Mouse (Mus musculus): ENCODE measurements around the gene Padi4. TPM values are rescaled to one million over a fixed set of nuclear protein-coding genes. Genes with fewer than 3 reads are reported as not detected.

Padi4 gene
- polyA plus RNA-seq, 1 experiment from 2014 or later: 1.9 TPM

GRCm38 (mm10) chr4:140813358-140814185 is 39.5 kb upstream of the Padi4 start:
- H3K36me3 ChIP-seq (ENCODE audit: control insufficient read depth, insufficient read depth, low read length): no peaks in the 10 kb centered on the region
- no peak overlapping the region for H3K9ac ChIP-seq (ENCODE audit: low read length)
- peak overlapping the region; percentile 38 to 50; a peak in 2 of 4 replicates for H3K4me3 ChIP-seq (ENCODE audit: control insufficient read depth in 1 of 2, insufficient read depth in 1 of 2, low read depth in 1 of 2, low read length in 2 of 2)
- H3K27me3 ChIP-seq (ENCODE audit: control insufficient read depth, insufficient read depth, low read length): no peaks in the 10 kb centered on the region
- H3K4me2 ChIP-seq (ENCODE audit: low read length): peak overlapping the region; percentile 64
- H3K27ac ChIP-seq (replicated peaks in 1 of 2; ENCODE audit: control insufficient read depth in 1 of 2, insufficient read depth in 1 of 2, low read depth in 2 of 2, low read length in 2 of 2): peak overlapping the region in 1 of 2 experiments; percentile 28; a peak in 1 of 4 replicates
- peaks cover 51 to 52% of the 10 kb centered on the region in 2 experiments for H3K4me1 ChIP-seq (ENCODE audit: control insufficient read depth in 2 of 2, insufficient read depth in 2 of 2, low read length in 2 of 2)
- no peak for ATAC-seq (ENCODE audit: insufficient number of reproducible peaks, insufficient read depth, low FRiP score, low read depth)
- WGBS: 46% methylated on average over 13 of the region's 13 CpGs
- H3K9me3 ChIP-seq (ENCODE audit: control insufficient read depth, low read length): no peaks in the 10 kb centered on the region

DNA sequence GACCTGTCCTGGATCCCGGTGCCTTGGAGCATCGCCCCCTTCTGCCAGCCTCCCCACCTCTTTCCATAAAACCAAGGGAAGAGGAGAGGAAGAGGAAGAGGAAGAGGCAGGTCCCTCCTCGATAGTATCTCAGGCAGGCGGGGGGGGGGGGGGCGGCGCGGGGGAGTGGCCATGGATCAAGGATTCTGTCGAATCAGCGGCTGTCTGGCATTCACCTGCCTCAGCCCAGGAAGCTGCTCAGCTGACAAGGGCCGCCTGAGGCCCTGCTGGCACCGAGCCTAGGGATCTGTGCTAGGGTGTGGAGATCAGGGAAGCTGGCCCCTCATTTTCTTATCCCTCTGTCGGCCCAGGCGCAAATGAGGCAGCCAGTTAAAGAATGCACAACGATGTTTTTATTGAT is 38.6 kb upstream of the Padi4 start:
- peak; percentile 15; the same call in 1 of the 2 replicates for ATAC-seq (ENCODE audit: insufficient number of reproducible peaks, insufficient read depth, low FRiP score, low read depth)
- Histone ChIP-seq H3K36me3 (ENCODE audit: control insufficient read depth, insufficient read depth, low read length) (no peaks in the 10 kb centered on the region), H3K9me3 (ENCODE audit: control insufficient read depth, low read length) (no peaks in the 10 kb centered on the region), H3K4me2 (ENCODE audit: low read length) (peak overlapping the region; percentile 47), H3K27me3 (ENCODE audit: control insufficient read depth, insufficient read depth, low read length) (no peaks in the 10 kb centered on the region), H3K27ac (replicated peaks in 1 of 2; ENCODE audit: control insufficient read depth in 1 of 2, insufficient read depth in 1 of 2, low read depth in 2 of 2, low read length in 2 of 2) (peak overlapping the region; percentile 38 to 47; a peak in 3 of 4 replicates), H3K4me3 (ENCODE audit: control insufficient read depth in 1 of 2, insufficient read depth in 1 of 2, low read depth in 1 of 2, low read length in 2 of 2) (no peak overlapping the region), H3K4me1 (ENCODE audit: control insufficient read depth in 2 of 2, insufficient read depth in 2 of 2, low read length in 2 of 2) (peaks cover 51 to 52% of the 10 kb centered on the region in 2 experiments), H3K9ac (ENCODE audit: low read length) (no peak overlapping the region)
- WGBS: 8% methylated on average over 10 of the region's 14 CpGs

- H3K9ac ChIP-seq (ENCODE audit: low read length): no peak overlapping the region
- peak overlapping the region; percentile 38 to 47; a peak in 2 of 4 replicates for H3K27ac ChIP-seq (replicated peaks in 1 of 2; ENCODE audit: control insufficient read depth in 1 of 2, insufficient read depth in 1 of 2, low read depth in 2 of 2, low read length in 2 of 2)
- no peaks in the 10 kb centered on the region for H3K36me3 ChIP-seq (ENCODE audit: control insufficient read depth, insufficient read depth, low read length)
- H3K4me1 ChIP-seq (ENCODE audit: control insufficient read depth in 2 of 2, insufficient read depth in 2 of 2, low read length in 2 of 2): peaks cover 51 to 52% of the 10 kb centered on the region in 2 experiments
- H3K27me3 ChIP-seq (ENCODE audit: control insufficient read depth, insufficient read depth, low read length): no peaks in the 10 kb centered on the region
- peak; percentile 21; the same call in 1 of the 2 replicates for ATAC-seq (ENCODE audit: insufficient number of reproducible peaks, insufficient read depth, low FRiP score, low read depth)
- H3K4me2 ChIP-seq (ENCODE audit: low read length): peak overlapping the region; percentile 47
- 9% methylated on average over 8 of the region's 8 CpGs for WGBS
- no peak overlapping the region for H3K4me3 ChIP-seq (ENCODE audit: control insufficient read depth in 1 of 2, insufficient read depth in 1 of 2, low read depth in 1 of 2, low read length in 2 of 2)
- H3K9me3 ChIP-seq (ENCODE audit: control insufficient read depth, low read length): no peaks in the 10 kb centered on the region
Observed at GRCm38 (mm10) chr4:140812191-140812590, 38.2 kb upstream of the Padi4 start.

DNA sequence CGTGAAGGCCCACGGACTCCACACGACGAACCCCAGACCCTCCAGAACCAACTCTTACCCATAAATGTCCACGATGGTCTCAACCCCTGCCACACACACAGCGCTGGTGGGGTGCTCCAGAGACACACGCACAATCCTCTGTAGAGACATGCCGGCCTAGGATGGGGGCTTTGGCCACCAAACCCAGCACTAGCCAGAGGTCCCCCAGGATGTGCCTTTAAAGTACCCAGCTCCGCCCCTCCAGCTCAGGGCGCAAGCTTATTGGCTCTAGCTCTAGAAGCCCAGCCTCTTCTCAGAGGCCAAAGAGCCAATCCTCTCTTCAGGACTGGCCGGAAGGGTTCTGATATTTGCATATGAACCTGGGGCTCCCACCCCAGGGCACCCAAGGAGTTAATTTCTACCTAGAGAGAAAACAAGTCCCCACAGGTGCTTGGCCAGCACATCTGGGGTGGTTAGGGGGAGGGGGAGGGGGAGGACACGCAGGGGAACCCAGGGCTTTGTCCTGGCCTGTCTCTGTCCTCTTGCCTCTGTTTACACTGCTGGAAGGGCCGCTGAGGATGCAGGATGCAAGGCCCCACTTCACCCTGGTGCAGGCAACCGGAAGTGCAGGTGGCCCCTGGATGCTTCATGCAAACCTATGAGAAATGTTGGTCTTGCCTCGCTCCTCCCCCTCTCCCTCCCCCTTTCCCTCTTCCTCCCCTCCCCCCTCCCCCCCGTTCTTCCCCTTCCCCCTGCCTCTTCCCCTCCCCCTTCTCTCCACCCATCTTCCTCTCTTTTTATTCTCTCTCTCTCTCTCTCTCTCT is 36.6 kb upstream of the Padi4 start, which contains the start of gene Padi3:
Gene Padi3, minus strand, starts transcription at position 191 of the 803 bp plus-strand sequence.
- H3K4me1 ChIP-seq (ENCODE audit: control insufficient read depth in 2 of 2, insufficient read depth in 2 of 2, low read length in 2 of 2): peaks cover 39 to 40% of the 10 kb centered on the region in 2 experiments
- ATAC-seq (ENCODE audit: insufficient number of reproducible peaks, insufficient read depth, low FRiP score, low read depth): no peak
- H3K4me2 ChIP-seq (ENCODE audit: low read length): no peak within 1 kb of the TSS
- no peaks in the 10 kb centered on the region for H3K27me3 ChIP-seq (ENCODE audit: control insufficient read depth, insufficient read depth, low read length)
- WGBS: 73% methylated on average over 15 of the region's 16 CpGs
- H3K36me3 ChIP-seq (ENCODE audit: control insufficient read depth, insufficient read depth, low read length): no peaks in the 10 kb centered on the region
- H3K4me3 ChIP-seq (ENCODE audit: control insufficient read depth in 1 of 2, insufficient read depth in 1 of 2, low read depth in 1 of 2, low read length in 2 of 2): no peak within 1 kb of the TSS
- H3K27ac ChIP-seq (replicated peaks in 1 of 2; ENCODE audit: control insufficient read depth in 1 of 2, insufficient read depth in 1 of 2, low read depth in 2 of 2, low read length in 2 of 2): no peak within 1 kb of the TSS
- no peaks in the 10 kb centered on the region for H3K9me3 ChIP-seq (ENCODE audit: control insufficient read depth, low read length)
- H3K9ac ChIP-seq (ENCODE audit: low read length): no peak within 1 kb of the TSS

GRCm38 (mm10) chr4:140809118-140809517 is 35.1 kb upstream of the Padi4 start:
- H3K4me2 ChIP-seq (ENCODE audit: low read length): no peak overlapping the region
- no peaks in the 10 kb centered on the region for H3K27me3 ChIP-seq (ENCODE audit: control insufficient read depth, insufficient read depth, low read length)
- H3K4me1 ChIP-seq (ENCODE audit: control insufficient read depth in 2 of 2, insufficient read depth in 2 of 2, low read length in 2 of 2): peaks cover 37 to 38% of the 10 kb centered on the region in 2 experiments
- H3K36me3 ChIP-seq (ENCODE audit: control insufficient read depth, insufficient read depth, low read length): no peaks in the 10 kb centered on the region
- no peaks in the 10 kb centered on the region for H3K9me3 ChIP-seq (ENCODE audit: control insufficient read depth, low read length)
- WGBS: 18% methylated on average over 8 of the region's 8 CpGs
- 0 out of 2 replicates have a peak, but pooled peaks have one; percentile 13 for ATAC-seq (ENCODE audit: insufficient number of reproducible peaks, insufficient read depth, low FRiP score, low read depth)
- H3K9ac ChIP-seq (ENCODE audit: low read length): no peak overlapping the region
- H3K4me3 ChIP-seq (ENCODE audit: control insufficient read depth in 1 of 2, insufficient read depth in 1 of 2, low read depth in 1 of 2, low read length in 2 of 2): no peak overlapping the region
- no peak overlapping the region for H3K27ac ChIP-seq (replicated peaks in 1 of 2; ENCODE audit: control insufficient read depth in 1 of 2, insufficient read depth in 1 of 2, low read depth in 2 of 2, low read length in 2 of 2)

DNA sequence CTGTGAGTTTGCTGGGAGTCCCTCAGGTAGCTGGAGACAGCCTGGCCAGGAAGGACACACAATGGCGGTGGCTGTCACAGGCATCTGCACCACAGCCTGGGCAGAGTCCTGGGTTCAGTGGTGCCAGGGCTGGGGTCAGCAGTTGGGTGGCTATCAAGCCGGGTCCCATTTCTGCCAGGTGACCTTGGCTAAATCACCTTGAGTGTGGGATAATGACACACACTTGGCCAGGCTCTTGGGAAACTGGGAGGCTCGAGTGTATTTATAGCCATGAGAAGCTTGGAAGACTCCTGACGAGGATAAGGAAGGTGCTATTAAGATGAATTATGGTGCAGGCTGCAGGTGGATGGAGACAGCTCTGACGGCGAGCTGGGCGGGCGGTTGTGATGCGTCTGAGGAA is 30.6 kb upstream of the Padi4 start:
- Histone ChIP-seq H3K9ac (ENCODE audit: low read length) (no peak overlapping the region), H3K27ac (replicated peaks in 1 of 2; ENCODE audit: control insufficient read depth in 1 of 2, insufficient read depth in 1 of 2, low read depth in 2 of 2, low read length in 2 of 2) (no peak overlapping the region), H3K4me3 (ENCODE audit: control insufficient read depth in 1 of 2, insufficient read depth in 1 of 2, low read depth in 1 of 2, low read length in 2 of 2) (no peak overlapping the region), H3K36me3 (ENCODE audit: control insufficient read depth, insufficient read depth, low read length) (no peaks in the 10 kb centered on the region), H3K4me1 (ENCODE audit: control insufficient read depth in 2 of 2, insufficient read depth in 2 of 2, low read length in 2 of 2) (peaks cover 13% of the 10 kb centered on the region in 2 experiments; a peak in 3 of 4 replicates), H3K27me3 (ENCODE audit: control insufficient read depth, insufficient read depth, low read length) (no peaks in the 10 kb centered on the region), H3K4me2 (ENCODE audit: low read length) (no peak overlapping the region), H3K9me3 (ENCODE audit: control insufficient read depth, low read length) (no peaks in the 10 kb centered on the region)
- WGBS: 61% methylated on average over 9 of the region's 9 CpGs
- no peak for ATAC-seq (ENCODE audit: insufficient number of reproducible peaks, insufficient read depth, low FRiP score, low read depth)

GRCm38 (mm10) chr4:140801364-140801763 is 27.3 kb upstream of the Padi4 start:
- no peak overlapping the region for H3K9ac ChIP-seq (ENCODE audit: low read length)
- no peaks in the 10 kb centered on the region for H3K27me3 ChIP-seq (ENCODE audit: control insufficient read depth, insufficient read depth, low read length)
- no peaks in the 10 kb centered on the region for H3K36me3 ChIP-seq (ENCODE audit: control insufficient read depth, insufficient read depth, low read length)
- ATAC-seq (ENCODE audit: insufficient number of reproducible peaks, insufficient read depth, low FRiP score, low read depth): no peak
- peaks cover 5 to 7% of the 10 kb centered on the region in 2 experiments; a peak in 3 of 4 replicates for H3K4me1 ChIP-seq (ENCODE audit: control insufficient read depth in 2 of 2, insufficient read depth in 2 of 2, low read length in 2 of 2)
- 74% methylated on average over 3 of the region's 3 CpGs for WGBS
- no peak overlapping the region for H3K4me2 ChIP-seq (ENCODE audit: low read length)
- H3K27ac ChIP-seq (replicated peaks in 1 of 2; ENCODE audit: control insufficient read depth in 1 of 2, insufficient read depth in 1 of 2, low read depth in 2 of 2, low read length in 2 of 2): no peak overlapping the region
- no peaks in the 10 kb centered on the region for H3K9me3 ChIP-seq (ENCODE audit: control insufficient read depth, low read length)
- H3K4me3 ChIP-seq (ENCODE audit: control insufficient read depth in 1 of 2, insufficient read depth in 1 of 2, low read depth in 1 of 2, low read length in 2 of 2): no peak overlapping the region

Data from heart, embryonic 14.5 days (tissue).